In genomic region chr12:15983591-15984300, GRCm38 (mm10) we compare ENCODE assay signal across 21 mouse cellular contexts.
DNase-seq lines count a peak whose midpoint lies in the region; ATAC-seq and TF ChIP-seq lines count a peak whose summit lies in the region.
"Had no signal": no experiment of that assay in that cellular context is flagged by ENCODE, and none has a peak within 500 bp of the region (broad histone marks: within the 10 kb centered on the region; RNA-seq: fewer than 3 reads in every experiment).

No protein-coding gene starts in this region.

- no peaks in the 10 kb centered on the region for H3K4me1 ChIP-seq in kidney, adult 2 months (ENCODE audit: control insufficient read depth, insufficient read depth, low read length)
- H3K4me1 ChIP-seq: forebrain, embryonic 13.5 days had no signal

- no peak for TF ChIP-seq CTCF in kidney, adult 2 months (conservative IDR thresholded peaks at IDR 0.05; ENCODE audit: insufficient read depth, insufficient read length, low read depth, low read length)

- no peak overlapping the region for H3K27ac ChIP-seq in kidney, adult 2 months (ENCODE audit: insufficient read depth, low read depth, low read length)
- H3K27ac ChIP-seq: forebrain, embryonic 13.5 days; heart, embryonic 15.5 days; hindbrain, embryonic 15.5 days had no signal

- H3K27me3 ChIP-seq in kidney, adult 2 months (replicated peaks; ENCODE audit: control insufficient read depth, insufficient read depth, low read length), result no peaks in the 10 kb centered on the region
- H3K27me3 ChIP-seq: forebrain, embryonic 13.5 days; heart, embryonic 15.5 days; hindbrain, embryonic 15.5 days had no signal

- no peaks in the 10 kb centered on the region for H3K36me3 ChIP-seq in kidney, adult 2 months (ENCODE audit: control insufficient read depth, insufficient read depth, low read length)
- H3K36me3 ChIP-seq: G1E; heart, embryonic 15.5 days; hindbrain, embryonic 15.5 days had no signal

- ATAC-seq in inflammation-experienced regulatory T-cells, adult 6 months, result no peak
- ATAC-seq: CD4-positive, CD25-positive, alpha-beta regulatory T cell, adult 4 months; forebrain, embryonic 13.5 days; forebrain, postnatal 0 days had no signal

- DNase-seq in embryo, embryonic 10.5 days (ENCODE audit: low spot score), result peak; percentile 4
- DNase-seq in embryo, embryonic 9.5 days (ENCODE audit: extremely low spot score), result no peak
- peak; percentile 33 to 57 for DNase-seq in gastrocnemius, adult 8-10 months (ENCODE audit: low spot score in 2 of 2)
- DNase-seq in gastrocnemius, postnatal 10 days, result no peak
- DNase-seq in kidney, adult 2 months, result peak; percentile 50
- DNase-seq in kidney, postnatal 25 days, result no peak
- peak; percentile 12 for DNase-seq in gastrocnemius, postnatal 14 days
- DNase-seq: adrenal gland, adult 8-10 months; adrenal gland, postnatal 36 days; B cell, adult 2 months; cerebellum, adult 2 months; cerebellum, postnatal 10 days; embryo, embryonic 11 days; forebrain, postnatal 0 days; kidney, adult 11 months had no signal

- no peak overlapping the region for H3K4me3 ChIP-seq in kidney, adult 2 months (ENCODE audit: insufficient read depth, low read depth, low read length)
- H3K4me3 ChIP-seq: forebrain, embryonic 13.5 days; heart, embryonic 15.5 days; hindbrain, embryonic 15.5 days had no signal

- WGBS in kidney, adult 2 months, result 72% methylated on average over 11 of the region's 11 CpGs

- TF ChIP-seq POLR2A in kidney, adult 2 months (IDR thresholded peaks at IDR 0.05; ENCODE audit: low read depth, low read length), result no peak

- intact Hi-C loops in gastrocnemius, postnatal 14 days (cut with DNase I; ENCODE audit: low total_unique reads), result no loop called here

Comparison
In these comparisons a context has a peak if more than half of its experiments do, and no peak if none do; other contexts are left out.
1. DNase-seq: peak in embryo, embryonic 10.5 days (single experiment), gastrocnemius, adult 8-10 months (2 of 2), kidney, adult 2 months (single experiment) and gastrocnemius, postnatal 14 days (single experiment); none in embryo, embryonic 9.5 days (single experiment), gastrocnemius, postnatal 10 days (single experiment) and kidney, postnatal 25 days (0 of 2).